ENCODE assay signal across 8 mouse cellular contexts in genomic region chrX:17547143-17547806, GRCm38 (mm10). TPM values are rescaled to one million over a fixed set of nuclear protein-coding genes. Genes with fewer than 3 reads are reported as not detected.
DNase-seq lines count a peak whose midpoint lies in the region; ATAC-seq and TF ChIP-seq lines count a peak whose summit lies in the region.
"Had no signal": no experiment of that assay in that cellular context is flagged by ENCODE, and none has a peak within 500 bp of the region (broad histone marks: within the 10 kb centered on the region; RNA-seq: fewer than 3 reads in every experiment).

No protein-coding gene starts in this region.

- H3K27me3 ChIP-seq in hindbrain, embryonic 16.5 days (replicated peaks; ENCODE audit: control insufficient read depth, insufficient read depth, low read length) = no peaks in the 10 kb centered on the region
- no peaks in the 10 kb centered on the region for H3K27me3 ChIP-seq in midbrain, embryonic 14.5 days (ENCODE audit: control insufficient read depth, insufficient read depth, low read length)
- H3K27me3 ChIP-seq in limb, embryonic 10.5 days (ENCODE audit: low read depth, poor library complexity, severe bottlenecking) = no peaks in the 10 kb centered on the region
- H3K27me3 ChIP-seq: intestine, embryonic 15.5 days had no signal

- no peak overlapping the region for H3K4me3 ChIP-seq in hindbrain, embryonic 16.5 days (ENCODE audit: low read length)
- no peak overlapping the region for H3K4me3 ChIP-seq in midbrain, embryonic 14.5 days (replicated peaks; ENCODE audit: low read depth, low read length)
- H3K4me3 ChIP-seq in limb, embryonic 10.5 days = no peak overlapping the region
- H3K4me3 ChIP-seq: intestine, embryonic 15.5 days had no signal

- H3K9ac ChIP-seq in hindbrain, embryonic 16.5 days (ENCODE audit: low read depth, low read length) = no peak overlapping the region
- H3K9ac ChIP-seq in midbrain, embryonic 14.5 days (replicated peaks; ENCODE audit: low read length) = no peak overlapping the region
- H3K9ac ChIP-seq: intestine, embryonic 15.5 days had no signal

- DNase-seq in brain, embryonic 14.5 days (ENCODE audit: low read depth) = peak; percentile 45
- peak; percentile 30 for DNase-seq in embryo, embryonic 10.5 days (ENCODE audit: low spot score)
- DNase-seq in midbrain, embryonic 14.5 days = peak; percentile 23
- no peak for DNase-seq in testis, postnatal 10 days (ENCODE audit: low spot score)
- DNase-seq in limb, embryonic 10.5 days (ENCODE audit: low spot score) = no peak

- ATAC-seq in hindbrain, embryonic 16.5 days = peak; percentile 76
- peak; percentile 76; the same call in 1 of the 2 replicates for ATAC-seq in midbrain, embryonic 14.5 days (ENCODE audit: low FRiP score, low TSS enrichment)
- no peak for ATAC-seq in erythroid progenitor cell, adult 5-6 weeks (replicated peaks; ENCODE audit: low FRiP score, poor library complexity, severe bottlenecking)
- ATAC-seq: intestine, embryonic 15.5 days had no signal

- no peak overlapping the region for H3K4me2 ChIP-seq in hindbrain, embryonic 16.5 days (ENCODE audit: low read length)
- no peak overlapping the region for H3K4me2 ChIP-seq in midbrain, embryonic 14.5 days (ENCODE audit: low read length)
- H3K4me2 ChIP-seq: intestine, embryonic 15.5 days had no signal

- TF ChIP-seq CTCF in brain, embryonic 14.5 days (IDR thresholded peaks at IDR 0.05; ENCODE audit: borderline replicate concordance, extremely low read depth, insufficient read depth, insufficient read length) = no peak

- H3K27ac ChIP-seq in hindbrain, embryonic 16.5 days (ENCODE audit: low read depth, low read length) = no peak overlapping the region
- peak overlapping the region; percentile 52 for H3K27ac ChIP-seq in midbrain, embryonic 14.5 days (replicated peaks; ENCODE audit: low read depth, low read length)
- no peak overlapping the region for H3K27ac ChIP-seq in limb, embryonic 10.5 days
- H3K27ac ChIP-seq: intestine, embryonic 15.5 days had no signal

- no peaks in the 10 kb centered on the region for H3K4me1 ChIP-seq in hindbrain, embryonic 16.5 days (ENCODE audit: control insufficient read depth, insufficient read depth, low read depth, low read length)
- H3K4me1 ChIP-seq in midbrain, embryonic 14.5 days (ENCODE audit: control insufficient read depth, insufficient read depth, low read length) = no peaks in the 10 kb centered on the region
- no peaks in the 10 kb centered on the region for H3K4me1 ChIP-seq in limb, embryonic 10.5 days
- H3K4me1 ChIP-seq: intestine, embryonic 15.5 days had no signal

- 6% methylated on average over 5 of the region's 6 CpGs for WGBS in hindbrain, embryonic 16.5 days
- WGBS in midbrain, embryonic 14.5 days = 18% methylated on average over 6 of the region's 6 CpGs
- WGBS in limb, embryonic 10.5 days = 45% methylated on average over 6 of the region's 6 CpGs

- no peaks in the 10 kb centered on the region for H3K36me3 ChIP-seq in hindbrain, embryonic 16.5 days (ENCODE audit: control insufficient read depth, insufficient read depth, low read length)
- no peaks in the 10 kb centered on the region for H3K36me3 ChIP-seq in midbrain, embryonic 14.5 days (ENCODE audit: control insufficient read depth, insufficient read depth, low read length)
- H3K36me3 ChIP-seq in limb, embryonic 10.5 days = no peaks in the 10 kb centered on the region
- H3K36me3 ChIP-seq: intestine, embryonic 15.5 days had no signal

- no peak for TF ChIP-seq POLR2A in brain, embryonic 14.5 days (IDR thresholded peaks at IDR 0.05; ENCODE audit: borderline replicate concordance, extremely low read depth, insufficient read depth, insufficient read length, poor library complexity, severe bottlenecking)

- H3K9me3 ChIP-seq in hindbrain, embryonic 16.5 days (ENCODE audit: control insufficient read depth, low read length) = no peaks in the 10 kb centered on the region
- H3K9me3 ChIP-seq in midbrain, embryonic 14.5 days (ENCODE audit: control insufficient read depth, low read length) = no peaks in the 10 kb centered on the region
- no peaks in the 10 kb centered on the region for H3K9me3 ChIP-seq in limb, embryonic 10.5 days (replicated peaks)
- H3K9me3 ChIP-seq: intestine, embryonic 15.5 days had no signal

RNA-seq across cellular contexts. Expression of gene Fundc1, which starts 24.9 kb away (rescaled TPM):
- 31.8 and 33.0 TPM in 2 replicates for polyA plus RNA-seq in brain, embryonic 14.5 days (2012; rRNA removed)
- 55.8 and 58.8 TPM in 2 replicates for polyA plus RNA-seq in hindbrain, embryonic 16.5 days (2015; fragmentation: Nextera tagmentation; extraction: Ambion mirVana)
- 68.7 and 80.4 TPM in 2 replicates for polyA plus RNA-seq in midbrain, embryonic 14.5 days (2014; fragmentation: Nextera tagmentation; extraction: Ambion mirVana)
- polyA plus RNA-seq in limb, embryonic 10.5 days (2016; fragmentation: Nextera tagmentation; extraction: Ambion mirVana) = 44.5 and 55.7 TPM in 2 replicates
- total RNA-seq in erythroid progenitor cell, adult 5-6 weeks (2015; ENCODE audit: low replicate concordance) = 9.2 and 10.1 TPM in 2 replicates
- total RNA-seq in erythroid progenitor cell, adult 5-6 weeks (2017; ENCODE audit: low replicate concordance) = 6.3 and 15.7 TPM in 2 replicates

Comparison
In these comparisons a context has a peak if more than half of its experiments do, and no peak if none do; other contexts are left out.
1. DNase-seq: peak in brain, embryonic 14.5 days (single experiment), embryo, embryonic 10.5 days (single experiment) and midbrain, embryonic 14.5 days (single experiment); none in testis, postnatal 10 days (single experiment) and limb, embryonic 10.5 days (single experiment).